Mouse (Mus musculus): ENCODE results near the gene Alg9. TPM values are rescaled to one million over a fixed set of nuclear protein-coding genes. Genes with fewer than 3 reads are reported as not detected.

Gene Alg9
- polyA plus RNA-seq, 2 experiments from 2014 or later, result 9.2 to 9.9 TPM

GRCm38 (mm10) chr9:50761520-50762243 is 13.1 kb upstream of the Alg9 start:
- ATAC-seq, result no peak

GRCm38 (mm10) chr9:50763331-50763730 is 11.5 kb upstream of the Alg9 start:
- no peak for ATAC-seq

- ATAC-seq, result peak; percentile 10
These were observed 7.2 kb upstream of the Alg9 start for GRCm38 (mm10) chr9:50767531-50768106.

GRCm38 (mm10) chr9:50768107-50769002 is 6.5 kb upstream of the Alg9 start, which contains the start of gene Fdxacb1:
Fdxacb1 (plus strand) TSS chr9:50768236.
- ATAC-seq, result peak; percentile 89

- ATAC-seq, result no peak
These were observed 4.8 kb upstream of the Alg9 start for GRCm38 (mm10) chr9:50770011-50770410.

- ATAC-seq, result no peak
These were observed 775 bp upstream of the Alg9 start for GRCm38 (mm10) chr9:50774026-50774462.

- ATAC-seq, result peak; percentile 35
These were observed 875 bp downstream of the Alg9 start for GRCm38 (mm10) chr9:50775662-50776126.

- ATAC-seq, result no peak
These were observed 1.4 kb downstream of the Alg9 start for GRCm38 (mm10) chr9:50776162-50776760.

- ATAC-seq, result peak; percentile 64
These were observed 7.3 kb downstream of the Alg9 start for GRCm38 (mm10) chr9:50782155-50782554.

GRCm38 (mm10) chr9:50795266-50795665 is 20.4 kb downstream of the Alg9 start:
- ATAC-seq, result no peak

- ATAC-seq, result no peak
These were observed 22.0 kb downstream of the Alg9 start for GRCm38 (mm10) chr9:50796776-50797175.

- ATAC-seq, result no peak
These were observed 22.8 kb downstream of the Alg9 start for GRCm38 (mm10) chr9:50797641-50798040.

- no peak for ATAC-seq
These were observed 23.5 kb downstream of the Alg9 start for GRCm38 (mm10) chr9:50798368-50798767.

- ATAC-seq, result peak; percentile 76
These were observed 26.2 kb downstream of the Alg9 start for GRCm38 (mm10) chr9:50800985-50801384.

- ATAC-seq, result no peak
These were observed 28.3 kb downstream of the Alg9 start for GRCm38 (mm10) chr9:50803055-50803671.

- no peak for ATAC-seq
These were observed 33.7 kb downstream of the Alg9 start for GRCm38 (mm10) chr9:50808471-50808870.

GRCm38 (mm10) chr9:50809146-50809545 is 34.3 kb downstream of the Alg9 start:
- ATAC-seq, result no peak

- no peak for ATAC-seq
These were observed 36.4 kb downstream of the Alg9 start for GRCm38 (mm10) chr9:50811187-50811586.

- ATAC-seq, result no peak
These were observed 36.9 kb downstream of the Alg9 start for GRCm38 (mm10) chr9:50811746-50812145.

- ATAC-seq, result no peak
These were observed 39.0 kb downstream of the Alg9 start for GRCm38 (mm10) chr9:50813796-50814195.

GRCm38 (mm10) chr9:50815666-50816065 is 40.8 kb downstream of the Alg9 start:
- ATAC-seq, result no peak

GRCm38 (mm10) chr9:50816512-50816911 is 41.7 kb downstream of the Alg9 start:
- ATAC-seq, result no peak
